Mouse (Mus musculus): ENCODE data around the gene Rictor. TPM values are rescaled to one million over a fixed set of nuclear protein-coding genes. Genes with fewer than 3 reads are reported as not detected.
"Not testable (repeated sequence)": the region's sequence is repeated elsewhere in the genome, so short reads cannot be mapped to it uniquely, and the experiment has no call there.

The Rictor gene
- total RNA-seq, 1 experiment from 2014 or later: 62.3 TPM

- no peak for ATAC-seq (replicated peaks; ENCODE audit: insufficient number of reproducible peaks, low FRiP score, low TSS enrichment, poor library complexity, severe bottlenecking)
These were observed 16.3 kb downstream of the Rictor start for GRCm38 (mm10) chr15:6724442-6724841.

GRCm38 (mm10) chr15:6726130-6726808, 18.1 kb downstream of the Rictor start:
- no peak for ATAC-seq (replicated peaks; ENCODE audit: insufficient number of reproducible peaks, low FRiP score, low TSS enrichment, poor library complexity, severe bottlenecking)

- ATAC-seq (replicated peaks; ENCODE audit: insufficient number of reproducible peaks, low FRiP score, low TSS enrichment, poor library complexity, severe bottlenecking): no peak
These were observed 24.9 kb downstream of the Rictor start for GRCm38 (mm10) chr15:6733076-6733475.

GRCm38 (mm10) chr15:6739180-6739579, 31.0 kb downstream of the Rictor start:
- no peak for ATAC-seq (replicated peaks; ENCODE audit: insufficient number of reproducible peaks, low FRiP score, low TSS enrichment, poor library complexity, severe bottlenecking)

- ATAC-seq (replicated peaks; ENCODE audit: insufficient number of reproducible peaks, low FRiP score, low TSS enrichment, poor library complexity, severe bottlenecking): no peak
These were observed 34.3 kb downstream of the Rictor start for GRCm38 (mm10) chr15:6742337-6743025.

GRCm38 (mm10) chr15:6743723-6744122, 35.5 kb downstream of the Rictor start:
- ATAC-seq (replicated peaks; ENCODE audit: insufficient number of reproducible peaks, low FRiP score, low TSS enrichment, poor library complexity, severe bottlenecking): no peak

- ATAC-seq (replicated peaks; ENCODE audit: insufficient number of reproducible peaks, low FRiP score, low TSS enrichment, poor library complexity, severe bottlenecking): not testable (repeated sequence)
These were observed 38.3 kb downstream of the Rictor start for GRCm38 (mm10) chr15:6746301-6746983.

GRCm38 (mm10) chr15:6747001-6747400, 38.8 kb downstream of the Rictor start:
- ATAC-seq (replicated peaks; ENCODE audit: insufficient number of reproducible peaks, low FRiP score, low TSS enrichment, poor library complexity, severe bottlenecking): no peak

GRCm38 (mm10) chr15:6754400-6754799, 46.2 kb downstream of the Rictor start:
- ATAC-seq (replicated peaks; ENCODE audit: insufficient number of reproducible peaks, low FRiP score, low TSS enrichment, poor library complexity, severe bottlenecking): no peak

GRCm38 (mm10) chr15:6772265-6772664, 64.1 kb downstream of the Rictor start:
- ATAC-seq (replicated peaks; ENCODE audit: insufficient number of reproducible peaks, low FRiP score, low TSS enrichment, poor library complexity, severe bottlenecking): no peak

- no peak for ATAC-seq (replicated peaks; ENCODE audit: insufficient number of reproducible peaks, low FRiP score, low TSS enrichment, poor library complexity, severe bottlenecking)
These were observed 78.0 kb downstream of the Rictor start for GRCm38 (mm10) chr15:6786212-6786611.

GRCm38 (mm10) chr15:6787236-6787635, 79.1 kb downstream of the Rictor start:
- ATAC-seq (replicated peaks; ENCODE audit: insufficient number of reproducible peaks, low FRiP score, low TSS enrichment, poor library complexity, severe bottlenecking): no peak

GRCm38 (mm10) chr15:6790011-6790410, 81.8 kb downstream of the Rictor start:
- no peak for ATAC-seq (replicated peaks; ENCODE audit: insufficient number of reproducible peaks, low FRiP score, low TSS enrichment, poor library complexity, severe bottlenecking)

- no peak for ATAC-seq (replicated peaks; ENCODE audit: insufficient number of reproducible peaks, low FRiP score, low TSS enrichment, poor library complexity, severe bottlenecking)
These were observed 83.5 kb downstream of the Rictor start for GRCm38 (mm10) chr15:6791648-6792047.

- ATAC-seq (replicated peaks; ENCODE audit: insufficient number of reproducible peaks, low FRiP score, low TSS enrichment, poor library complexity, severe bottlenecking): no peak
These were observed 84.7 kb downstream of the Rictor start for GRCm38 (mm10) chr15:6792846-6793245.

GRCm38 (mm10) chr15:6801212-6801611, 93.0 kb downstream of the Rictor start:
- not testable (repeated sequence) for ATAC-seq (replicated peaks; ENCODE audit: insufficient number of reproducible peaks, low FRiP score, low TSS enrichment, poor library complexity, severe bottlenecking)

GRCm38 (mm10) chr15:6815807-6816206, 107.6 kb downstream of the Rictor start:
- no peak for ATAC-seq (replicated peaks; ENCODE audit: insufficient number of reproducible peaks, low FRiP score, low TSS enrichment, poor library complexity, severe bottlenecking)

- ATAC-seq (replicated peaks; ENCODE audit: insufficient number of reproducible peaks, low FRiP score, low TSS enrichment, poor library complexity, severe bottlenecking): no peak
These were observed 132.0 kb downstream of the Rictor start for GRCm38 (mm10) chr15:6840199-6840598.

- ATAC-seq (replicated peaks; ENCODE audit: insufficient number of reproducible peaks, low FRiP score, low TSS enrichment, poor library complexity, severe bottlenecking): no peak
These were observed 141.7 kb downstream of the Rictor start for GRCm38 (mm10) chr15:6849851-6850250.
